Mouse (Mus musculus) neural tube, embryonic 11.5 days (tissue): Measurements from ENCODE around the gene Pf4. TPM values are rescaled to one million over a fixed set of nuclear protein-coding genes. Genes with fewer than 3 reads are reported as not detected.

Source experiments
- ATAC-seq: fragments of 200-750 bp; cut with Nextera tagmentation; 2 replicates; pipeline ENCODE4 v1.8.0; 2017; ENCODE audit warnings: moderate number of reproducible peaks, mild to moderate bottlenecking, moderate TSS enrichment, moderate library complexity; ENCODE audit not compliant: insufficient read depth, low FRiP score, low TSS enrichment
- DNase-seq: peaks from one replicate; pipeline ENCODE4 v3.0.0-alpha.2; 2015; ENCODE audit warnings: low spot score
- H3K27ac ChIP-seq: fragments of 300-500 bp; sonication (generic); 2 replicates; pipeline ENCODE4 v1.5.1; 2014; ENCODE audit warnings: low read depth, mild to moderate bottlenecking, low read length
- H3K27me3 ChIP-seq: fragments of 300-500 bp; sonication (generic); 2 replicates; pipeline ENCODE4 v1.6.1; 2014; ENCODE audit warnings: mild to moderate bottlenecking, low read length, mixed read lengths; ENCODE audit not compliant: control insufficient read depth, insufficient read depth
- H3K36me3 ChIP-seq: fragments of 300-500 bp; sonication (generic); 2 replicates; pipeline ENCODE4 v1.6.1; 2014; ENCODE audit warnings: mild to moderate bottlenecking, low read length, moderate library complexity, mixed read lengths; ENCODE audit not compliant: control insufficient read depth, insufficient read depth
- H3K4me1 ChIP-seq: fragments of 300-500 bp; sonication (generic); 2 replicates; pipeline ENCODE4 v1.6.1; 2014; ENCODE audit warnings: low read length, mixed read lengths; ENCODE audit not compliant: control insufficient read depth, insufficient read depth
- H3K4me2 ChIP-seq: fragments of 300-500 bp; sonication (generic); 2 replicates; pipeline ENCODE4 v1.6.1; 2014; ENCODE audit warnings: low read depth, mild to moderate bottlenecking, moderate library complexity
- H3K4me3 ChIP-seq: fragments of 300-500 bp; sonication (generic); 2 replicates; pipeline ENCODE4 v1.5.1; 2014; ENCODE audit warnings: low read depth, low read length
- H3K9ac ChIP-seq: fragments of 300-500 bp; sonication (generic); 2 replicates; pipeline ENCODE4 v1.6.1; 2014; ENCODE audit warnings: mild to moderate bottlenecking, low read length
- H3K9me3 ChIP-seq: fragments of 300-500 bp; sonication (generic); 2 replicates; pipeline ENCODE4 v1.6.1; 2016; ENCODE audit warnings: low read length; ENCODE audit not compliant: control insufficient read depth
- WGBS: fragments of 180-500 bp; shearing (Covaris S2); extraction: QIAGEN DNeasy Blood & Tissue Kit; methylation state at CpG from one replicate; pipeline ENCODE4 v1.1.7; 2014; 5-methylcytosine and 5-hydroxymethylcytosine counted together
- polyA plus RNA-seq: library from polyadenylated mRNA; unstranded; fragments of >200 nt; fragmentation: Nextera tagmentation; extraction: Ambion mirVana; gene quantifications from 2 replicates; pipeline ENCODE4 v1.2.1, GENCODE M21; 2014

Pf4 gene
- polyA plus RNA-seq, 1 experiment from 2014 or later: 79.6 TPM

DNA sequence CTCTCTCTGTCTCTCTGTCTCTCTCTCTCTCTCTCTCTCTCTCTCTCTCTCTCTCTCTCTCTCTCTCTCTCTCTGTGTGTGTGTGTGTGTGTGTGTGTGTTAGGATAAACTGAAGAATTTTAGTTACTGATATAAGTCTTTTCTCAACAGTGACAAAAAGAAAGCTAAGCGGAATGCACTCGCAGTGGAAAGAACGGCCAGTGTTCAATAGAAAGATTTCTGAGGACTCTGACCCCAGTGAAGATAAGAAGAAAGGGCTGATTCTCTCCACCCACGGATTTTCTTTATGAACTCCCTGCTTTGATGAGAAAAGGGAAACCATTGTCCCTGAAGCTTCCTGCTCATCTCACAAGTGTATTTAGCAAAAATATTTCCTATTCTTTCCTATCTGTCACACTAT, 11.9 kb upstream of the Pf4 start:
- Histone ChIP-seq H3K36me3 (no peaks in the 10 kb centered on the region), H3K4me2 (no peak overlapping the region), H3K4me3 (no peak overlapping the region), H3K9me3 (no peaks in the 10 kb centered on the region), H3K9ac (no peak overlapping the region), H3K27ac (no peak overlapping the region), H3K4me1 (no peaks in the 10 kb centered on the region), H3K27me3 (0 out of 2 replicates have a peak, but pooled peaks cover 3% of the 10 kb centered on the region)
- no peak for DNase-seq
- ATAC-seq: no peak
- WGBS: 56% methylated on average over 4 of the region's 4 CpGs

DNA sequence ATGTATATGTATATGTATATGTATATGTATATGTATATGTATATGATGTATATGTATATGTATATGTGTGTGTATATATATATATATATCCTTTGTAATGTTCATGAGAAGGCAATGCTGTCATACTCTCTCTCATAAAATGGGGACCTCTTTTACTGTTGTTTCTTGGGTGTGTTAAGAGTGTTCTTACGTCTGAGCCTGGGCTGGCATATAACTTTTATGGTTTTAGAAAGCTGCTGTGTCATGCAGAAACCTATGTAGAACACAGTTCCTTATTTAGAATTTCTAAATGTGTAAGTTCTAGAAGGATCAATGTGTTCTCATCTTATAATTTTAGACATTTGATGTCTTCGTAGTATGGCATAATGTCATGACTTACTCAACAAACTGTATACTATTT, 11.4 kb upstream of the Pf4 start:
- DNase-seq (no peak), ATAC-seq (no peak)
- Histone ChIP-seq H3K36me3 (no peaks in the 10 kb centered on the region), H3K9ac (no peak overlapping the region), H3K4me3 (no peak overlapping the region), H3K4me1 (no peaks in the 10 kb centered on the region), H3K9me3 (no peaks in the 10 kb centered on the region), H3K27ac (no peak overlapping the region), H3K27me3 (0 out of 2 replicates have a peak, but pooled peaks cover 3% of the 10 kb centered on the region), H3K4me2 (no peak overlapping the region)
- 92% methylated on average over 2 of the region's 2 CpGs for WGBS

DNA sequence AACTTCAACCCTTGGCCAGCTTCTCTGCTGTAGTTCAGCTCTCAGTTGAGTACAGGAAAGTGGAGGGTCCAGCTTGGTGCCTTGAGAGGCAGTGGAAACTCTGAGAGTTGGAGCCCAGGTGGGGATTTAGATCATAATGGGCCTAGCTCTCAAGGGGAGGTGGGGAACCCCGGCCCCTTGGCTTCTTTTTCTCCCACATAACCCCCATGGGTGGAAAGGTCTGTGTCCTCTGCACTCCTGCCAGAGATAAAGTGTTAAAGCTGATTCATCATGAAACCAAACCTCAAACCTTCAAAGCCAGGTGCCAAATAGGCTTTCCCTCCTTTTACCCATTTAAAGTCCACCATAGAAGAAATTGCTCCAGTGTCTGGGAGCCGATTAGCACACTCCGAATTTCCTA, 10.4 kb upstream of the Pf4 start:
- Histone ChIP-seq H3K9ac (no peak overlapping the region), H3K9me3 (no peaks in the 10 kb centered on the region), H3K36me3 (no peaks in the 10 kb centered on the region), H3K4me3 (no peak overlapping the region), H3K27me3 (0 out of 2 replicates have a peak, but pooled peaks cover 3% of the 10 kb centered on the region), H3K4me1 (no peaks in the 10 kb centered on the region), H3K27ac (no peak overlapping the region), H3K4me2 (no peak overlapping the region)
- ATAC-seq (no peak), DNase-seq (no peak)
- WGBS: 95% methylated on average over 3 of the region's 3 CpGs

DNA sequence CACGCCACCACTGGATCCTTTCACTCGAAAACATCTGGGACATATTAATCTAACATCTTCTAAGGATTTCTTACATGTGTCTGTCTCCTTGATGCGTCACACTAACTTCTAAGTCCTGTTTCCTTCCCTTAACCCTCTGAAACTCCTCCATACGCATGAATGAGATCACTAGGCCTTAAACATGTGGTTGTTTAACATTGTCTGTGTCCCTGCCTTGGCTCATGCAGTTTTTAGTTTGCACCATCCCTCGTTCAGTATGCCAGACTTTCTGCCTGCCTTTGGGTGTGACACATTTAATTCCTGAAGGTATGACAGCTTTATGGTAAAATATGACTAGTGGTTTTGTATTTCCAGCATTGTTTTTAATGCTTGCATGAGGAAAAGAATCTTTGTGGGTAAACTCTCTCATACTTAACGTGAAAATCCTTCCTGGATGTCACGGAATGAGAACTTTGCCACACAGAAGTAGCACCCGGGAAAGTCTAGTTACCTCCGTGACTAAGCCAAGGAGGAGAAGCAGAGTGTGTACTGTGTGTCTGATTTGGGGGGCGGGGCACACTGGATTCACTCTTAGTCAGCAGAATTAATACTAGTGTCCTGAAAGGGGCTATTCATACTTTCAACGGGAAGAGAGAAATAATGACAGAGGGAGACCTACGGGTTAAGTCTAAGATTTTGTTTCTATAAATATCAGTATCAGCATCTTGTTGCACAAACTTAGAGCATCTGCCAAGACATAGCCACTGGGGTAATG, 8.1 kb upstream of the Pf4 start:
- ATAC-seq: no peak
- Histone ChIP-seq H3K4me2 (no peak overlapping the region), H3K9me3 (no peaks in the 10 kb centered on the region), H3K4me3 (no peak overlapping the region), H3K36me3 (no peaks in the 10 kb centered on the region), H3K27me3 (no peaks in the 10 kb centered on the region), H3K9ac (no peak overlapping the region), H3K4me1 (no peaks in the 10 kb centered on the region), H3K27ac (no peak overlapping the region)
- WGBS: 81% methylated on average over 12 of the region's 12 CpGs
- DNase-seq: no peak

DNA sequence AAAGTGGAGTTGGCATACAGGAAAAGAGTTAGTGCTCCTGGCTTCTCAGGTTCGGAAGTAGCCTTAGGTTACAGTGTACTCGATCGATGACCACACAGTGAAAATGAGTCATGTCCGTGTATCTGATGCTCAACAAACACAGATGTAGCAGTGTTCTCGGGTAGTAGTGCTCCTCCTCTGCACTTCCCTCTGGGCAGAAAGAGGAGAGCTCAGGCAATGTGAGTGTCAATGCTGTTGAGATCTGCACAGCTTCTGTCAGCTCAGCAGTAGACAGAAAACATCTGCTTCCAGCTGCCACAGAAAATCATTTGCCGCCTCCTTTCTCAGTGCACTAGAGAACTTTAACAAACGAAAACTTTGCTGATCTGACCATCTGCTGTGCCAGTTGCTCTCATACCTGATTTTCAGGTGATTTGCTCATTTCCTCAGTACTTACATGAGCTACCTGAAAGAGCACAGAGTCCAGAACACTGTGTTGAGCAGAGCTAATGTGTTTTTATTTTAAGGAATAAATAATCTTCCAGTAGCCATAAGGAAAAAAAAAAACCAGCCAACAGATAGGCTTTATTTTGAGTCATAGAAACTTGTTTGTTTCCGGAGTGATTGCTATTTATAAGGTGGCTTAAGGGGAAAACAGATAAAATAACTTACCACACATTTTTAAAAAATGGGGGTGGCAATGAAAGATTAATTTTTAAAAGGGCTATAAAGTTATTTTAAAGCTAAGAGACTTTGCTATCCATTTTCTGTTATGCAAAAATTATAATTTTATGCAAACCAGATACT, 6.2 kb upstream of the Pf4 start:
- 75% methylated on average over 8 of the region's 8 CpGs for WGBS
- DNase-seq: no peak

DNA sequence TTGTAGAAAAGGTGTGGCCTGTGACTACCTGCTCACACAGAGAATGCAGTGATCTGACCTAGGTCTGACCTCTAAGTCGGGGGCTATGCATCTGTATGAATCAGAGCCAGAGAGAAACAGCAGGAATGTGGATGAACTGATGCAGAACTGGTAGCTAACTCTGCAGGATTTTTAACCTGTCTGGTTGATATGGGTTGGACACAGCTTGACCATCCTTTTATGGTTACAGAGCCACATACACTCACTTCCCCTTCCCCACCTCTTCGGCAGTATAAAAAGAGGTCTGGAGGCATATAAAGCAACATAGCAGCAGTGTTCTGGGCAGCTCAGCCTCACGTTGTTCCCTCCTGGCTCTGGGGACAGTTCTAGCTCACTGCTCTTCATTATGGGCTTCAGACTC, 4.0 kb upstream of the Pf4 start, which contains the start of gene Ppbp:
Gene Ppbp (plus strand): TSS at position 301 of the 400 bp plus-strand sequence.
- Histone ChIP-seq H3K27ac (no peak within 1 kb of the TSS), H3K9ac (no peak within 1 kb of the TSS), H3K4me1 (no peaks in the 10 kb centered on the region), H3K36me3 (no peaks in the 10 kb centered on the region), H3K4me3 (no peak within 1 kb of the TSS), H3K27me3 (no peaks in the 10 kb centered on the region), H3K4me2 (no peak within 1 kb of the TSS), H3K9me3 (no peaks in the 10 kb centered on the region)
- ATAC-seq (no peak), DNase-seq (no peak)
- WGBS: 59% methylated on average over 3 of the region's 3 CpGs

More for the DNA sequence above, 6.2 kb upstream of the Pf4 start:
- Histone ChIP-seq H3K27me3 (no peaks in the 10 kb centered on the region), H3K4me3 (no peak overlapping the region), H3K4me2 (no peak overlapping the region), H3K27ac (no peak overlapping the region), H3K9me3 (no peaks in the 10 kb centered on the region), H3K9ac (no peak overlapping the region), H3K4me1 (no peaks in the 10 kb centered on the region), H3K36me3 (no peaks in the 10 kb centered on the region)
- ATAC-seq: no peak

DNA sequence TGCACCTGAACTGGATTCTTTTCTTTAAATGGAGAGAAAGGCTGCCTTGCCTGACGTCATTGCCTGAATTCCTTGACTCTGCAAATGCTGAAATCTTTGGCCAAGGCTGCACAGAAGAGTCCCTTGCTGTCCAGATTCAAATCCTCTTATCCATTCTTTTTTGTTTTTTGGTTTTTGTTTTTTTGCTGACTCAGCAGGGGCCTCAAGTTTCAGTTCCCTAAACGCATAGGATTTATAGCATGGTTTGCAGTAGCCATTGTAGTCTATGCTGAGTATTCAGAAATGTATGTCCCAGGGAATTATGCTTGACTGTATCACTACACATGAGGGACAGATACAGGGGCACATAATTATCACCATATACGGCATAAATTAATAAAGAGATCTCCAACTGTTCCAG, 866 bp upstream of the Pf4 start:
- H3K27me3 ChIP-seq: no peaks in the 10 kb centered on the region
- DNase-seq: no peak
- H3K9me3 ChIP-seq: no peaks in the 10 kb centered on the region
- 80% methylated on average over 3 of the region's 3 CpGs for WGBS
- no peak overlapping the region for H3K27ac ChIP-seq
- no peak overlapping the region for H3K9ac ChIP-seq
- H3K4me3 ChIP-seq: no peak overlapping the region
- no peaks in the 10 kb centered on the region for H3K4me1 ChIP-seq
- no peaks in the 10 kb centered on the region for H3K36me3 ChIP-seq
- H3K4me2 ChIP-seq: no peak overlapping the region
- no peak for ATAC-seq

DNA sequence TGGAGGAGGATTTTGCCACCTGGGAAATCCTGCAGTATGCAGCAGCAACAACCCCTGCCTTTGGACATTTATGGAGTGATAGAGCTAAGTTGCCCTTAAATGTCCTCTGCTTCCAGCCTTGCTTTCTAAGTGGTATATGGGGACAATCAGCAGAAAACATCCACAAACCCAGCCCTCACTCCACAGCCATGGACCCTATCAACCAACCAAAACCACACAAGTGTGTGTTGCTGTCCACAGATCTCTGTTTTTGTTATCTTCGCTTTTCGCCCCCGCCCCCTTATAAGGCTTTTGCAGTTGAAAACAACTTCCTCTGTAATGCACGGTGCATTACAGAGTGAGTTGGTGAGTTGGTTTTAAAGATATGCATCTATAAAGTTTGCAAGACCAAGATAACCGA, 3.3 kb downstream of the Pf4 start:
- Histone ChIP-seq H3K4me3 (no peak overlapping the region), H3K36me3 (no peaks in the 10 kb centered on the region), H3K9ac (no peak overlapping the region), H3K4me1 (no peaks in the 10 kb centered on the region), H3K4me2 (no peak overlapping the region), H3K27ac (no peak overlapping the region), H3K9me3 (no peaks in the 10 kb centered on the region), H3K27me3 (no peaks in the 10 kb centered on the region)
- ATAC-seq: no peak
- WGBS: 91% methylated on average over 5 of the region's 5 CpGs
- DNase-seq: no peak

DNA sequence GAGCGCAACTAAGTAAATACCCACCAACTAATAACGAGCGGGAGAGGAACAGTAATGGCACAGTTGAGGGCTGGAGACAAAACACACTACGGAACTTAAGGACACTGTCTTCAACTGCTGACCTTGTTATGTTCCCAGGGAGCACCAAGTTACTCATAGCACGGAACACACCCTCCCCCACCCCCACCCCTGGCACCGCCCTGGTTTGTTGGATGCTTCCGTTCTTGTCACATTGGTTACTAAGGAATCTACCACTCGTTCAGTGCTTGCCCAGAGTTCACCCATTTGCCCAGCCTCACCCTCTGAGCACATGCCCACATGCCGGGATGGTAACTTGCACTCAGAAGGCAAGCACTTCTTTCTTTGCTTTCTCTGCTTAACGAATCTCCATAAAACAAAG, 5.4 kb downstream of the Pf4 start:
- Histone ChIP-seq H3K9ac (no peak overlapping the region), H3K4me1 (no peaks in the 10 kb centered on the region), H3K36me3 (no peaks in the 10 kb centered on the region), H3K9me3 (no peaks in the 10 kb centered on the region), H3K27me3 (no peaks in the 10 kb centered on the region), H3K4me2 (no peak overlapping the region), H3K4me3 (no peak overlapping the region), H3K27ac (no peak overlapping the region)
- ATAC-seq: no peak
- DNase-seq: no peak
- WGBS: 80% methylated on average over 10 of the region's 10 CpGs
